Mouse (Mus musculus) spleen, adult 2 months (tissue): ENCODE data around the gene Map3k12. TPM values are rescaled to one million over a fixed set of nuclear protein-coding genes. Genes with fewer than 3 reads are reported as not detected.

Experiments used
- DNase-seq, 2 experiments: peaks; one replicate each; pipeline versions ENCODE4 v3.0.0 to v3.0.0-alpha.2; 2012 to 2021; ENCODE audit warnings: low spot score in 2 of 2, low read depth in 1 of 2
- H3K27ac ChIP-seq: fragments of 200-500 bp; 2 replicates; pipeline ENCODE4 v1.5.1; 2012; ENCODE audit warnings: low read length, inconsistent platforms; ENCODE audit not compliant: insufficient read depth
- H3K27me3 ChIP-seq: fragments of 200-500 bp; 2 replicates; pipeline ENCODE4 v1.6.1; 2012; ENCODE audit warnings: mild to moderate bottlenecking, moderate library complexity, low read length, inconsistent platforms; ENCODE audit not compliant: control insufficient read depth, insufficient read depth
- H3K36me3 ChIP-seq: fragments of 200-500 bp; 2 replicates; pipeline ENCODE4 v1.6.1; 2012; ENCODE audit warnings: mild to moderate bottlenecking, low read length, inconsistent platforms; ENCODE audit not compliant: control insufficient read depth, insufficient read depth
- H3K4me1 ChIP-seq: fragments of 200-500 bp; 2 replicates; pipeline ENCODE4 v1.6.1; 2011; ENCODE audit warnings: inconsistent platforms; ENCODE audit not compliant: control insufficient read depth, insufficient read depth, insufficient read length
- H3K4me3 ChIP-seq: fragments of 200-500 bp; 2 replicates; pipeline ENCODE4 v1.5.1; 2011; ENCODE audit warnings: mild to moderate bottlenecking, inconsistent platforms; ENCODE audit not compliant: insufficient read depth, insufficient read length; ENCODE audit errors: extremely low read depth
- CTCF ChIP-seq: fragments of 200-500 bp; IDR thresholded peaks from 2 replicates; pipeline ENCODE4 v1.5.1; 2011; ENCODE audit warnings: mild to moderate bottlenecking, inconsistent platforms; ENCODE audit not compliant: insufficient read depth, insufficient read length, insufficient replicate concordance; ENCODE audit errors: extremely low read depth
- POLR2A ChIP-seq: fragments of 200-500 bp; IDR thresholded peaks from 2 replicates; pipeline ENCODE4 v1.6.1; 2011; ENCODE audit warnings: low read depth, low read length, inconsistent platforms
- WGBS: fragments of 180-500 bp; shearing (Covaris S2); methylation state at CpG from one replicate; pipeline ENCODE4 v1.1.7; 2018; 5-methylcytosine and 5-hydroxymethylcytosine counted together
- polyA plus RNA-seq: library from polyadenylated mRNA; depleted of rRNA; stranded (reverse); fragments of >200 nt; gene quantifications from 2 replicates; pipeline ENCODE4 v1.2.3, GENCODE M21; 2012

Gene Map3k12
- polyA plus RNA-seq, 1 experiment = 2.1 TPM

- 80% methylated on average over 3 of the region's 3 CpGs for WGBS
- Histone ChIP-seq H3K4me3 (no peak overlapping the region), H3K36me3 (peaks cover 28% of the 10 kb centered on the region), H3K4me1 (no peaks in the 10 kb centered on the region), H3K27me3 (no peaks in the 10 kb centered on the region), H3K27ac (no peak overlapping the region)
- DNase-seq = no peak
- TF ChIP-seq POLR2A (no peak), CTCF (no peak)
These were observed 30.6 kb upstream of the Map3k12 start for GRCm38 (mm10) chr15:102547478-102547877.

DNA sequence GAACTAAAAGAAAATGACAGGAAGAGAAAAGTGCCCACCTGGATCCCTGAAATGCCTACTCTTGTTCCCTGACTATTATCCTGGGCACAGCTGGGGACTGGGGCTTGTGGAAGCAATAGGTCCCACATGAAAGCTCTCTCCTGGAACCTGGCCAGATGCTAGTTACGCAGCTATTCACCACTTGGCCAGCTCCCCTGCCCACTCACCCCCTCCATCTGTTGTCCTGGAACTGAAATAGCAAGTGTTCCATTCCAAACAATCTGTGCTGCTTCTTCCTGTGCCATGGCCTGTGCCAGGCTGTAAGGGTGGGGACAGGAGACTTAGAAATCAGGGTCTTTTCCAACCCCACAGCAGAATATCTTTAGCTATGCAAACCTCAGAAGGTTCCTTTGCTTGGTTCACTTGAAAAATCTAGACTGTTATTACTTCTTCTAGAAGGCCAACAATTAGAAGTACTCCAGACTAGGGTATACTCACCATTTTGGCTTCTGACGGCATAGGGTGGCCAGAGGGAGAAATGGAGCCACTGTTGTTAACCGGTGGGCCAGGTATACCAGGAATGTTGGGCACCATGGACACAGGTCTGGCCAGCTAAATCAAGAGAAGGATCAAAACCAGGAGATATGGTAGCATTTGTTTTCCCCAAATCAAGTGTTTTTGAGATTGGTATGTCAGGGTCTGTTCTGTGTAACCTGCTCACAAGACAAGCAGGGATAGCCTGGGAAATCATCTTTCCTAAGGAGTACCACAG is 30.0 kb upstream of the Map3k12 start:
- WGBS = 91% methylated on average over 3 of the region's 3 CpGs
- Histone ChIP-seq H3K36me3 (peaks cover 26% of the 10 kb centered on the region), H3K27ac (no peak overlapping the region), H3K4me1 (no peaks in the 10 kb centered on the region), H3K27me3 (no peaks in the 10 kb centered on the region), H3K4me3 (no peak overlapping the region)
- TF ChIP-seq CTCF (no peak), POLR2A (no peak)
- no peak for DNase-seq

DNA sequence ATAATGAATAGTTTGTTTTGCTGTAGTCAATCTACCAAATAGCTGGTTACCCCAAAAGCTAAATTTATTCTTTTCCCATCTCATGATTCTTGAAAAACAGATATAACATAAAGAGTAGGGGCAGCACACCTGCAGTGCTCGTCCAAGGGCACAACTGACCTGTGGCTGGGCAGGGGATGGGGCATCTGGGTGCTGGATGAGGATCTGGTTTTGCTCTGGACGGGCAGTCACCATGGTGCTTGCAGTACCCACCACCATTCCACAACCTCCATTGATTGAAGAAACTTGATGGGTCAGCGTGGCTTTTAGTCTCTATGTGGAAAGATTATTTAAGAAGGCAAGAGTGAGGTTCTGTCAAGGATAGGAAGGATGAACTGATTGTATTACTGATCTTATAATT is 29.4 kb upstream of the Map3k12 start:
- DNase-seq = no peak
- WGBS = 93% methylated on average over 3 of the region's 3 CpGs
- H3K27me3 ChIP-seq = no peaks in the 10 kb centered on the region
- no peak overlapping the region for H3K27ac ChIP-seq
- TF ChIP-seq CTCF (no peak), POLR2A (no peak)
- peaks cover 25% of the 10 kb centered on the region for H3K36me3 ChIP-seq
- H3K4me3 ChIP-seq = no peak overlapping the region
- no peaks in the 10 kb centered on the region for H3K4me1 ChIP-seq

DNA sequence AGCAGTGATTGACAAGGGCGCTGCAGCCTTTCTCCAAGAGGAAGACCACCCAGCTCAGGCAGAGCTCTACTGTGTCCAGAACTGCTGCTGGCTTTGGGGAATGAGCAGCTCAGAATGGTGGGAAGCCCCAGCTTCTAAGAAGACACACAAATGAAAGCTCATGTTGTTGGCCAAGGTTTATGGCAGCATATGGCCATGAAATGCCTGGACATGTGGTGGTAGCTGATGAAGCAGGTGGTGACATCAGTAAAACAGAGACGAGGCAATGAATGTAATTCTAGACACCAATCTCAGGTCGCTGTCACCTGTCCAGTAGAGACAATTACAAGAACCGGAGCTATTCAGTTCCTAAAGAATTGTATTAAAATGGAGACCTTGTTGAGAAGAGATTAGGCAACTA is 27.9 kb upstream of the Map3k12 start:
- H3K4me1 ChIP-seq = no peaks in the 10 kb centered on the region
- no peak overlapping the region for H3K4me3 ChIP-seq
- no peaks in the 10 kb centered on the region for H3K27me3 ChIP-seq
- WGBS = 93% methylated on average over 4 of the region's 4 CpGs
- TF ChIP-seq CTCF (no peak), POLR2A (no peak)
- H3K36me3 ChIP-seq = peaks cover 31% of the 10 kb centered on the region
- no peak for DNase-seq
- no peak overlapping the region for H3K27ac ChIP-seq

- no peak for DNase-seq
- no peak for TF ChIP-seq POLR2A
- no peak for TF ChIP-seq CTCF
- Histone ChIP-seq H3K27ac (no peak overlapping the region), H3K4me1 (no peaks in the 10 kb centered on the region), H3K36me3 (peaks cover 51% of the 10 kb centered on the region), H3K4me3 (no peak overlapping the region), H3K27me3 (no peaks in the 10 kb centered on the region)
- WGBS = 92% methylated on average over 7 of the region's 7 CpGs
These were observed 17.1 kb upstream of the Map3k12 start for GRCm38 (mm10) chr15:102533926-102534325.

GRCm38 (mm10) chr15:102532106-102532900 is 15.4 kb upstream of the Map3k12 start:
- DNase-seq = no peak
- TF ChIP-seq POLR2A = no peak
- Histone ChIP-seq H3K27me3 (no peaks in the 10 kb centered on the region), H3K27ac (no peak overlapping the region), H3K4me1 (no peaks in the 10 kb centered on the region), H3K4me3 (no peak overlapping the region), H3K36me3 (peaks cover 51% of the 10 kb centered on the region)
- 95% methylated on average over 3 of the region's 3 CpGs for WGBS

DNA sequence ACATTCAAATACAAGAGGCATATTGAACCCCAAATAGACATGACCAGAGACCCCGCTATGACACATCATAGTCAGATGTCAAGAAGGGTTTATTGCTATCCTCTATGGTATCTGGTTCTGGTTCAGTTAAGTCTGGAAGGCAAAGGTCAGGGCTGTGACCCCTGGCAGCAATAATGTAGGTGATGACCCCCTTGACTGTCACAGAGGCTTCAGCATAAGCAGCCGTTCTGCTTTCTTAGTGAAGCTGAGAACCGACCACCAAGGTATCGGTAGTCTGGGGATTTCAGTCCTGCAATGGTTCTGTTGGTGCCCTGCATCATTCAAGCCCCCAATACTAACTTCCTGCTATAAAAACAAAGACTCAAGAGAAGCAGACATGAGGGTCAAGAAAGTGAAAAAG is 14.7 kb upstream of the Map3k12 start:
- Histone ChIP-seq H3K36me3 (peaks cover 49% of the 10 kb centered on the region), H3K27me3 (no peaks in the 10 kb centered on the region), H3K27ac (no peak overlapping the region), H3K4me3 (no peak overlapping the region), H3K4me1 (no peaks in the 10 kb centered on the region)
- no peak for TF ChIP-seq POLR2A
- TF ChIP-seq CTCF = no peak
- DNase-seq = no peak
- WGBS = 98% methylated on average over 4 of the region's 4 CpGs
